Mouse (Mus musculus): ENCODE data around the gene Frem1.

Frem1 gene

DNA sequence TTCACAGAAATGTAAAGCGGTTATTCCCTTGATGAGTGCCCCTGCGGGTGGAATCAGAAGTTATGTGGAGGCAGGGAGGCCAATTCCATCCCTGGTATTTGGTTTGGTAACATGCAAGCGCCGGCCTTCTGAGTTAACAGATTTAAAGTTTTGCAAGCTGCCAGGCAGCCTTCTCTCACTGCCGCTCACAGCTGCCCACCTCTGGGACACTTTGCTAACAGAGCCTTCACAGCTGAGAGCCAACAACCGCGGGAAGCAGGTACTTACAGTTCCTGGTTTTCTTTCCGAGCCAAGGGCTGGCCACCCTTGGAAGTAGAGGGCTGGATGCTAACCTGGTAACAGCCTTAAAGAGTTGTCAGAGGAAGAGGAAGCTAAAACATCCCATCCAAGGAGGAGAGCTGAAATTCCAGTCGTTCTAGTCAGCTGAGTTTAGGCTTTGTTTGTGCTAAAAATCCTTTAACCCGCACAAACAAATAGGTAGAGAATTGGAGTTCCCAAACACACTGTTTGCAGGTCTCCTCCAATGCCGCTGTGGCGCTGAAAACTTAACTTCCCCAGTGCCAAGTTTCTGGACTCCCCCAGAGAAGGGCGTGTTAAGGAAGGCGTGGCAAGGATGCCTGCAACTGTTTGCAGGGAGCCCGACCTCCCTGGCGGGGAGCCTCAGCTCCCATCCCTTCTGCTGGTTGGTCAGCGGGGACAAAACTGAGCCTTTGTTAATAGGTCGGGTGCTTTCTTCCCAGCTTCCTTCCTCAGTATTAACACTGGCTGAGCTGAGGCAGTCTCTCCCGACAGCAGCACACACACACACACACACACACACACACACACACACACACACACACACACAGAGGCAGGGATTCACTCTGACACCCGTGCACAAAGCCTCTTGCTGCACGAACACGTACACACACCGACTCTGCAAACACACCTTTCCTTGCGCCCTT lies at the start of gene Frem1:
Frem1 (minus strand) TSS at position 706 of the 944 bp plus-strand sequence.
- DNase-seq, result no peak

DNA sequence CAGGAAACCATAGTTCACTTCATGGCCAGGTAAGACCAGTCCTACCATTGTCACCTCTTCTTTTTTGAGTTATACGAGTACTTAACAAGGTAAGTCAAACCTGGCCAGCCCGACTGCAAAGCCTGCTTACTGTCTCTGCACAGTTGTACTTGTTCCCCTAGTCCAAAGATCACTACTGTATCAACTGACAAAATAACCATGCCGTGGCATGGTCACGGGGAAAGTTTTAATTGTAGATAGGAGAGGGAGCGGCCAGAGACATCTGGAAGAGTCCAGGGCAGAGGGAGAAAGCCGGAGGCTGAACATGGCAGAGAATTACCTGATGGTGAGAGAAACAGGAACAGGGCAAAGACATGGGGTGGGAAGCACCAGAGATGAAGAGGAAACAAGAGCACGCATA lies 46.9 kb upstream of the Frem1 start:
- DNase-seq, result no peak

DNA sequence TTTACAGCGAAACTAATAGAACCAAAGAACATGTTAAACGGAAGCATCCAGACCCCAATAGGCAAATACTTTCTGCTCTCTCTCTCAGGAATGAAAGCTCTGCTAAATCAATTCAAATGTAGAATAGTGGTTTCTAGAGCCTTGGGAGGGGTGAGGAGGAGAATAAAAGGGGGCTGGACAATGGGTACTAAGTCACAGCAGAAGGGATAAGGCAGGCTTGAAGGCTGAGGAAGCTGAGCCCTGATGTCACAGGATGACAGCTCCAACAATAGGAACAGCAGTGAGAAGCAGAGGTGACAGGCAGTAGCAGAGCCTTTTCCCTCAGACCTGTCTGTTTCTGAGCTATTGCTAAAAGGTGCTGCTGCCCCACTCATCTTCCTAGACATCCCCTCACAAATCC lies 41.8 kb upstream of the Frem1 start:
- DNase-seq, result no peak

DNA sequence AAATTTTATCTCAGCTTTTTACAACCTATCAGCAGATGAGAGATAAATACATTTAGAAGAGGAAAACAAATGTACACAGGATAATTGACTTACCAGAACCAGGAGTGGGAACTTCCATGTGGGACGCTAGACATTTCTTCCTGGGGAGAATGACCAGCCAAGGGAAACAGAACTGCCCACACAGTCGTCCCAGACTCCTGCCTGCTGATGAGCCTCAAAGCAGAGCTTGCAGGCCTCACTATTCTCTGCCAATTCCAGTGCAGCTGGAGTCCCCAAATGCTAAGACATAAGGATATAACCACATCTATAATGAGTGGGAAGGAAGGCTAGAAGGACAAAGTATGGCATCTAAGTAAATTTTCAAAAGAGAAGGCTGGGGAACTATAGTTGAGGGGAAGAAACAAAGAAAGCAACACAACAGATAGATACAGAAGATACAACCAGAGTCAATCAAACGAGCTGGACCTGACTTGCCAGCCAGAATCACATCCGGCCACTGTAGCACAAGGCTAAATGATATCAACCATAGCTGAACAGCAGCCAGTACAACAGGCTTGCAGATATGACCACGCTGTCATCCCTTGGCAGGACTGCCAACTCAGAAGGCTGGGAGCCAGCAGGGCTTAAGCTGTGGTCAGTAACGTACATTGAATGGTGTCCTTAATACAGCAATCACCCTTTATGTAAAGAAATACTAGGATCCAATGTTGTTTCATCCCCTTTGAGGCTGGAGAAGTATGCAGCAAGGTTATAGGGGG lies 38.7 kb upstream of the Frem1 start:
- DNase-seq, result peak; percentile 38

- DNase-seq, result no peak
Measured at GRCm38 (mm10) chr4:83080364-83081174, 28.4 kb upstream of the Frem1 start.

DNA sequence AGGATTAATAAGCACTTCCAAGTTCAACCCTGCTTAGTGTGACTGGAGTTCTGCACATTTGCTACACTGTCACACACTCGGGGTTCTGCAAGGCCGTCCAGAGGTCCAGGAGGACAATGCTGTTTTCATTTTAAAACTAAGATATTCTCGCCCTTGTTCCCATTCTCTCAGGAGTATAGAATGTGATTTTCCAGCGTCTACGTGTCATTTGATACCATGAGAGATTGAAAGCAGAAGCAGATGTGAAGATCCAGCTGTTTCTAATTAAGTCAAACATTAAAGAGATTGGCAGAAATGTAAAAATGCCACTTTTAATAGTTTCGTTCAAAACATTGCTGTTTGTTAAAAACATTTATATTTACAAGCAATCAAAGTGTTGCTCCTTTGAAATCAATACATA lies 12.1 kb upstream of the Frem1 start:
- DNase-seq, result no peak

DNA sequence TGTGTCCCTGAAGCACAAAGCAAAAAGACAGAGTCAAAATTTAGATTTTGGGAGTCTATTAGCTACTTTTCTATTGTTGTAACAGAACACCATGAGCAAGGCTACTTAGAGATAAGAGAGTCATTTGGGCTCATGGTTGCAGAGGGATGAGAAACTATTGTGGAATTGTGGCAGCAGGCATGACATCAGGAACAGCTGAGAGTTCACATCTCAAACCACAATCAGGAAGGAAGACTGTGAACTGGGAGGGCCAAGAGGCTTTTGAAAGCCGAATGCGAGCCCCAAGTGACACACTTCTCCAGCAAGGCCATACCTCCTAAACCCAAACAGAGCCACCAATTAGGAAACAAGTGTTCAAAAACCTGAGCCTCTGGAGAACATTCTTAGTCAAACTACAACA lies 9.4 kb upstream of the Frem1 start:
- no peak for DNase-seq

DNA sequence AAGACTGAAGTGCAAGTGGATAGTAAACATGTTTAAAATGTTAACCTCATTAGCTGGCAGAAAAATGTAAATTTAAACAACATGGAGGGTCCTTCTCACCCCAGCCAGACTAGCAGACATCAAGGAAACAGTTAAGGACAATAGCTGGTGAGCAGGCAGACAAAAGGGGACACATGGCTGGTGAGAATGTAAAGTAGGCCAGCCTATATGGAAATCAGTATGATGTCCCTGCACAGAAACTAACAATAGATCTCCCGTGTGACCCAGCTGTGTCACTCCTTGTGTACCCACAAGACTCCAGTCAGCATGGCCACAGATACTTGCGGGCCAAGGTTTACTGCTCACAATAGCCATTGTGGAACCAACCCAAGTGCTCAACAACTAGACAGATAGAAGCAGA lies 6.5 kb upstream of the Frem1 start:
- no peak for DNase-seq

DNA sequence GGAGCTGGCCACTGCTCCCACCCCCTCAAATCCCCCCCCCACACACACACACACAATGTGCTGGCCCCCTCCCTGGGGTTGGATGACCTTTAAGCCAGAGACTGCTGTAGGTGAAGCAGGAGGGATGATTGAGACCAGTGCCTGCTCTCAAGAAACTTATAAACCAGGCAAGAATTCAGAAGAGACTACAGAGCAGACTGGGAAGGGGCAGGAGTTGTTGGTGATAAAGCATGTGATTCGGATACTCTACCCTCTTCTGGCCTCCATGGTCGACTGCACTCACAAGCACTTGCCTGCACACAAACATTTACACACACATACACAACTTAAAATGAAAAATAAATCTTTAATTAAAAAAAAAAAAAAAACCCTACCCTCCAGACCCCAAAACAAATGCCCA lies 6.0 kb upstream of the Frem1 start:
- no peak for DNase-seq

DNA sequence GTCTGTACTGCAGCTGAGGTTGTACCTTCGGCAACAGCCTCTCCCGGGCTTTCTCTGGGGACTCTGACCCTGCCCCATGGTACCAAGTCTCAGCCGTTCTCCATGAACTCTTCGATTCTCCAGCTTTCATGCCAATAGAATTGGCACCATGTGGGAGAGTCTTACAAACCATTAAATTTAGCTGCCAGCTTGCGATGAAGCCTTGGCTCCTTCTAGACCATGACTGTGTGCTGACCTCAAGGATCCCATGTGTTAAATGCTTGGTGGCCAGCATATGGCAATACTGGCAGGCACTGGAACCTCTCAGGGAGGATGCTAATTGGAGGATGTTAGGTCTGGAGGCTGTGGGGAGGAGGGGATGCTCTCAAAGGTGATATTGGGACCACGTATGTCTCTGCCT lies 4.4 kb upstream of the Frem1 start:
- DNase-seq, result peak; percentile 76

- no peak for DNase-seq
Measured at GRCm38 (mm10) chr4:83055444-83055843, 3.3 kb upstream of the Frem1 start.

DNA sequence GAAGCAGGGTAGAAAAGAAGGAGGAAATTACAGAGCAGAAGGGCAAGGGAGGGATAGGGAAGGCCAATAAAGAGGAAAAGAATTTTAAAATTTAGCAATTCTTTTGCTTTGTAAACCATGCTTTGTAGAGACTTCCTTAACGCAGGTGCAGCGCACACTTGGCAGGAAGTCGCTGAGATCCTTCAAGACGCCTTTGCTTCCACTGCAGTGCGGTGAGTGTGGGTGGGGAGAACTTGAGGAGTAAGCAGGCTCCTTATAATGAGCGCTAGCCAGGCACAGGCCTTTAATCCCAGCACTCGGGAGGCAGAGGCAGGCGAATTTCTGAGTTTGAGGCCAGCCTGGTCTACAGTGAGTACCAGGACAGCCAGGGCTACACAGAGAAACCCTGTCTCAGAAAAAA lies 1.1 kb upstream of the Frem1 start:
- no peak for DNase-seq

- no peak for DNase-seq
Measured at GRCm38 (mm10) chr4:83051176-83051575, 963 bp downstream of the Frem1 start.

DNA sequence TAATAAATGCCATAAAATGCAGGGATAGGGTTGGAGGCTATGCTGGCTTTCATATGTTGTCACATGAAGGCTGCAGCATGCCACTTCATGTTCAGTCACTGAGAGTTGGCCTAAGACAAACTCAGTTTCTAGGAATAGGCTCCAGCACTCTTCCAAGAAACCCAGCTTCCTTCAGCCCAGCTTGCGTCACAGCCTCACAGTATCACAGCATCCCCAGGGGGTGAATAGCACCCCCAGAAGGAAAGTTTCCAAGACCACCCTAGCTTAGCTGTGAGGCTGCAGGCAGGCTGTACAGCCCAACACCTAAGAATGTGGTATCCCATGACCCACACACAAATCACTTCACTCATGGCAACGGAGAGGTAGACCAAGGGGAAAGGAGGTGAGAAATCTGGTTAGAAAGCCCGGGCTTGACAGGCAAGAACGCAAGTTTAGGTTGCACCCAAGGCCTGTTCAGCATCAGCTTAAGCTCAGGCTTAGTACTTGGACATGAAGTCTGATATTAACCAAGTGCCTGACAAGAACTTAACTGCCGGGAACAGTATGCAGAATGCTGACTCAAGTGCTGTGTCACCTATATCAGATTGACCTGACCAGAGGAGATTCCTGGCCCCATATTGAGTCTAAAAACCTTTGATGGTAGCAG lies 1.9 kb downstream of the Frem1 start:
- DNase-seq, result no peak

DNA sequence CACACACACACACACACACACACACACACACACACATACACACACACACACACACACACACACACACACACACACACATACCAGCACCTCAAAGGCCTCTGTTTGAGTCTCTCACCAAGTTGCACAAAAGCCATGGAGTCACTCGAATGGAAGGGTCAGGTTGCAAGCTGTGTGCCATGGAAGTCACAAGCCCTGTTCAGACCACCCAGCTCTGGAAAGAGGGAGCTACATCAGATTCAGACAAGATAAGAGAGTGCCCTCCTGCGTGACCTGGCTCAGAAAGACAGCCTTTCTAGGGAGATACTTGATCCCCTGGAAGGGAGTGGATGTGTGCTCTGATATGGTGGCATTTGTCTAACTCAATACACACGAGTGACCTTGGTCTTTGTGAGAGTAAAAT lies 2.9 kb downstream of the Frem1 start:
- no peak for DNase-seq

- no peak for DNase-seq
Measured at GRCm38 (mm10) chr4:83048561-83048960, 3.6 kb downstream of the Frem1 start.

GRCm38 (mm10) chr4:83046806-83047205 lies 5.3 kb downstream of the Frem1 start:
- no peak for DNase-seq

GRCm38 (mm10) chr4:83046069-83046468 lies 6.1 kb downstream of the Frem1 start:
- no peak for DNase-seq

- DNase-seq, result no peak
Measured at GRCm38 (mm10) chr4:83045266-83045665, 6.9 kb downstream of the Frem1 start.

GRCm38 (mm10) chr4:83040780-83041179 lies 11.4 kb downstream of the Frem1 start:
- DNase-seq, result no peak

- DNase-seq, result no peak
Measured at GRCm38 (mm10) chr4:83032780-83033179, 19.4 kb downstream of the Frem1 start.

DNA sequence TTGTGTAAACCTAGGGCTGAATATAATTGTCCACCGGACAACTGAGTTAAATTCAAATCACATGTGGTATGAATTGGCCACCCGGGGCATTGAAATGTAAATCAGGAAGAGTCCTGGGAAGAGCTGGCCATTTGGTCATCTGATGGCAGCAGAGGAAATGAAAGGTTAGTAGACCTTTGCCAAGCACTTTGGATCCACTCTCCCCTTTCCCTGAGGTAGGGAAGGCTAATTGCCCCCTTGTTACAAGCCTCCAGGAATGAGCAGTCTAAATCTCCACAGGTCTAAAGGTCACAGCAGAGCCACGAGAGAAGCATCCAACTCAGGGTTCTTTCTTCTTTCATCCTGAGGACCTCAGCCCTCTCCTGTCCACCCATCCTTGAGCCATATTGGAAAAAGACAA lies 20.5 kb downstream of the Frem1 start:
- DNase-seq, result no peak

- no peak for DNase-seq
Measured at GRCm38 (mm10) chr4:83030097-83030496, 22.0 kb downstream of the Frem1 start.
